Mouse (Mus musculus): ENCODE data around the gene Reep3.

The Reep3 gene

GRCm38 (mm10) chr10:67081206-67082007 lies 15.3 kb downstream of the Reep3 start:
- DNase-seq = no peak

GRCm38 (mm10) chr10:67079030-67079429 lies 17.7 kb downstream of the Reep3 start:
- no peak for DNase-seq

GRCm38 (mm10) chr10:67075931-67076878 lies 20.5 kb downstream of the Reep3 start:
- DNase-seq = peak; percentile 95

- no peak for DNase-seq
Measured at GRCm38 (mm10) chr10:67073577-67073976, 23.2 kb downstream of the Reep3 start.

- DNase-seq = no peak
Measured at GRCm38 (mm10) chr10:67072600-67072999, 24.1 kb downstream of the Reep3 start.

GRCm38 (mm10) chr10:67071884-67072283 lies 24.9 kb downstream of the Reep3 start:
- no peak for DNase-seq

- no peak for DNase-seq
Measured at GRCm38 (mm10) chr10:67071389-67071788, 25.4 kb downstream of the Reep3 start.

GRCm38 (mm10) chr10:67069013-67069412 lies 27.7 kb downstream of the Reep3 start:
- no peak for DNase-seq

GRCm38 (mm10) chr10:67066421-67066820 lies 30.3 kb downstream of the Reep3 start:
- DNase-seq = no peak

- no peak for DNase-seq
Measured at GRCm38 (mm10) chr10:67065927-67066326, 30.8 kb downstream of the Reep3 start.

GRCm38 (mm10) chr10:67065277-67065887 lies 31.4 kb downstream of the Reep3 start:
- DNase-seq = no peak

GRCm38 (mm10) chr10:67061823-67062222 lies 34.9 kb downstream of the Reep3 start:
- no peak for DNase-seq

- DNase-seq = no peak
Measured at GRCm38 (mm10) chr10:67061367-67061801, 35.4 kb downstream of the Reep3 start.

- DNase-seq = peak; percentile 58
Measured at GRCm38 (mm10) chr10:67058702-67059101, 38.0 kb downstream of the Reep3 start.

GRCm38 (mm10) chr10:67058297-67058696 lies 38.4 kb downstream of the Reep3 start:
- peak; percentile 90 for DNase-seq

GRCm38 (mm10) chr10:67057696-67058095 lies 39.0 kb downstream of the Reep3 start:
- peak; percentile 58 for DNase-seq

GRCm38 (mm10) chr10:67057208-67057607 lies 39.5 kb downstream of the Reep3 start:
- peak; percentile 62 for DNase-seq

- peak; percentile 89 for DNase-seq
Measured at GRCm38 (mm10) chr10:67055867-67056856, 40.6 kb downstream of the Reep3 start.

GRCm38 (mm10) chr10:67053475-67053874 lies 43.3 kb downstream of the Reep3 start:
- DNase-seq = no peak

- DNase-seq = no peak
Measured at GRCm38 (mm10) chr10:67052429-67052828, 44.3 kb downstream of the Reep3 start.

- DNase-seq = no peak
Measured at GRCm38 (mm10) chr10:67051466-67051865, 45.3 kb downstream of the Reep3 start.

- DNase-seq = no peak
Measured at GRCm38 (mm10) chr10:67050766-67051165, 46.0 kb downstream of the Reep3 start.

All from cerebellum, adult 9-11 months (tissue).